Comparison of ENCODE assay signal across 8 mouse cellular contexts in the genomic region with DNA sequence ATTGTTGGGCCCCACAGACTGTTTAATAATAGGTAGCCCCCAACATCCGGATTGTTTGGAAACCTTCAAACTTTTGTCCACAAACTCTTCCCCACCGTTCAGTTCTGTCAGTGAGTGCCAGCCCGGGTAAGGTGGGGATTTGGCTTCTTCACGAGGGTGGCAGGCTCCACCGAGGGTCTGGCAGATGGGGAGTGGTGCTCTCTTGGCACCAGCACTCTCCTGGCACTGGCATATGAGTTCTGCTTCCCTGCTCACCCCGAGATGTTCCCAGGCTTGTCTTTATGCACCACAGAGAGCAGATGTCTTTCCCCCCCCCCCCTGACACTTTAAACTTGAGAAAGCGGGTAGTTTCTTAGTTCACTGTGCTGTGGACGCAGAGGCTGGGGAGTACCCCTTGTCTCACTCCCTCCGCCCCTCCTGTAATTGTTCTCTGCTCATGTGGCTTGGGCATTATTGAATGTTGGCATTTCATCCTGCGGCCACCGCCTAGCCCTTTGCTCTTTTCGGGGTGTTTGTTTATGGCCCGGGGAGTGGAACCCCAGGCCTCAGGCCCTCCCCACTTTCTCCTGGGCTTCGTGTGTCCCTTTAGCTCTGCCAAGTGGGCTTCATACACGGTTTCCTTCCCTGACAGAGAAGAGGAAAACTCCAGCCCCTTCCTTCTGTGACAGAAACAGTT. TPM values are rescaled to one million over a fixed set of nuclear protein-coding genes. Genes with fewer than 3 reads are reported as not detected.
A peak's percentile ranks its signal among the peaks of the same experiment; 100 is the strongest.
DNase-seq lines count a peak whose midpoint lies in the region; ATAC-seq lines count a peak whose summit lies in the region.

No protein-coding gene starts in this region.

- 6% methylated on average over 15 of the region's 15 CpGs for WGBS in kidney, embryonic 16.5 days
- 2% methylated on average over 15 of the region's 15 CpGs for WGBS in midbrain, embryonic 14.5 days

- H3K36me3 ChIP-seq in kidney, embryonic 16.5 days (ENCODE audit: insufficient read depth, low read length) = peaks cover 11% of the 10 kb centered on the region; the same call in 1 of the 2 replicates
- H3K36me3 ChIP-seq in midbrain, embryonic 14.5 days (ENCODE audit: control insufficient read depth, insufficient read depth, low read length) = peaks cover 15% of the 10 kb centered on the region

- H3K27me3 ChIP-seq in kidney, embryonic 16.5 days (ENCODE audit: insufficient read depth, low read length) = no peaks in the 10 kb centered on the region
- no peaks in the 10 kb centered on the region for H3K27me3 ChIP-seq in midbrain, embryonic 14.5 days (ENCODE audit: control insufficient read depth, insufficient read depth, low read length)

- ATAC-seq in kidney, embryonic 16.5 days (ENCODE audit: low FRiP score, low TSS enrichment) = no peak
- peak; percentile 35; the same call in 1 of the 2 replicates for ATAC-seq in midbrain, embryonic 14.5 days (ENCODE audit: low FRiP score, low TSS enrichment)

- H3K4me1 ChIP-seq in kidney, embryonic 16.5 days (ENCODE audit: insufficient read depth, low read length) = peaks cover 60% of the 10 kb centered on the region
- H3K4me1 ChIP-seq in midbrain, embryonic 14.5 days (ENCODE audit: control insufficient read depth, insufficient read depth, low read length) = peaks cover 68% of the 10 kb centered on the region

- H3K9ac ChIP-seq in kidney, embryonic 16.5 days (replicated peaks; ENCODE audit: low read length) = peak overlapping the region; percentile 99
- H3K9ac ChIP-seq in midbrain, embryonic 14.5 days (replicated peaks; ENCODE audit: low read length) = peak overlapping the region; percentile 100

- peak overlapping the region; percentile 97 for H3K4me3 ChIP-seq in kidney, embryonic 16.5 days (ENCODE audit: low read length)
- H3K4me3 ChIP-seq in midbrain, embryonic 14.5 days (replicated peaks; ENCODE audit: low read depth, low read length) = peak overlapping the region; percentile 98

- peak overlapping the region; percentile 90; the same call in 1 of the 2 replicates for H3K27ac ChIP-seq in kidney, embryonic 16.5 days (ENCODE audit: low read length)
- H3K27ac ChIP-seq in midbrain, embryonic 14.5 days (replicated peaks; ENCODE audit: low read depth, low read length) = peak overlapping the region; percentile 98

- no peaks in the 10 kb centered on the region for H3K9me3 ChIP-seq in kidney, embryonic 16.5 days (ENCODE audit: low read length)
- no peaks in the 10 kb centered on the region for H3K9me3 ChIP-seq in midbrain, embryonic 14.5 days (ENCODE audit: control insufficient read depth, low read length)

- DNase-seq in kidney, postnatal 4 days = no peak
- peak; percentile 81 to 82 for DNase-seq in cerebellum, postnatal 25 days
- peak; percentile 27 for DNase-seq in induced T-regulatory cell, adult 2 months (ENCODE audit: low read depth)
- DNase-seq in midbrain, embryonic 14.5 days = no peak
- no peak for DNase-seq in urinary bladder, postnatal 36 days (ENCODE audit: low spot score in 2 of 2)
- DNase-seq in adrenal gland, postnatal 4 days (ENCODE audit: low spot score in 2 of 2) = no peak
- no peak for DNase-seq in thymus, postnatal 36 days

- H3K4me2 ChIP-seq in kidney, embryonic 16.5 days (replicated peaks; ENCODE audit: low read depth, low read length) = peak overlapping the region; percentile 94
- H3K4me2 ChIP-seq in midbrain, embryonic 14.5 days (ENCODE audit: low read length) = peak overlapping the region; percentile 98

RNA-seq across cellular contexts. Expression of gene A3galt2, which starts 26.0 kb away (rescaled TPM):
- polyA plus RNA-seq in kidney, embryonic 16.5 days (2015; fragmentation: Nextera tagmentation; extraction: Ambion mirVana) = 0.24 and 0.35 TPM in 2 replicates
- polyA plus RNA-seq in midbrain, embryonic 14.5 days (2014; fragmentation: Nextera tagmentation; extraction: Ambion mirVana) = 0.47 and 0.74 TPM in 2 replicates
- under 1 TPM; 0.34 to 0.70 TPM for total RNA-seq in adrenal gland, postnatal 4 days (2021)

Comparison
In these comparisons a context has a peak if more than half of its experiments do, and no peak if none do; other contexts are left out.
1. DNase-seq: peak in cerebellum, postnatal 25 days (2 of 2) and induced T-regulatory cell, adult 2 months (single experiment); none in kidney, postnatal 4 days (0 of 2), midbrain, embryonic 14.5 days (single experiment), urinary bladder, postnatal 36 days (0 of 2), adrenal gland, postnatal 4 days (0 of 2) and thymus, postnatal 36 days (0 of 2).